Mouse (Mus musculus) cerebellum, adult 8-10 months (tissue): Measurements from ENCODE around the gene Csf2.
A peak's percentile ranks its signal among the peaks of the same experiment; 100 is the strongest.

Experiments used
- DNase-seq: peaks from one replicate; pipeline ENCODE4 v3.0.0; 2022

Csf2 gene

DNA sequence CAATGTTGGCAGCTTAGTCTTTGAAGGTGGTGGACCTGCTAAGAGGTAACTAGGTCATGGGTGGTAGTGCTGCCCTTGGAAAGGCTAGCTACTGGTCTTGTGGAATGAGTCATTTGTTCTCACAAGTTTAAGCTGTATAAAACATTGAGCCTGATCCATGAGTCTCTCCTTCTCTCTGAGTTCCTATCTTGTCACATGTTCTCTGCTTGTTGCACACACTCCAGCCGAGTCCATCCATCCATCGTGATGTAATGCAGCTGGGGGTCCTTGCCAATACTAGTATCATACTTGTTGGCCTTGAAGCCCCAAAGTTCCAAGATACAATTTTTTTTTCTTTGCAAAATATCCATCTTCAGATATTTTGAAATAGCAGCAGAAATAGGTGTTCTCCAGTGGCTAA, 22.0 kb downstream of the Csf2 start:
- no peak for DNase-seq

- no peak for DNase-seq
These were observed 24.9 kb downstream of the Csf2 start for GRCm38 (mm10) chr11:54224475-54224986.

DNA sequence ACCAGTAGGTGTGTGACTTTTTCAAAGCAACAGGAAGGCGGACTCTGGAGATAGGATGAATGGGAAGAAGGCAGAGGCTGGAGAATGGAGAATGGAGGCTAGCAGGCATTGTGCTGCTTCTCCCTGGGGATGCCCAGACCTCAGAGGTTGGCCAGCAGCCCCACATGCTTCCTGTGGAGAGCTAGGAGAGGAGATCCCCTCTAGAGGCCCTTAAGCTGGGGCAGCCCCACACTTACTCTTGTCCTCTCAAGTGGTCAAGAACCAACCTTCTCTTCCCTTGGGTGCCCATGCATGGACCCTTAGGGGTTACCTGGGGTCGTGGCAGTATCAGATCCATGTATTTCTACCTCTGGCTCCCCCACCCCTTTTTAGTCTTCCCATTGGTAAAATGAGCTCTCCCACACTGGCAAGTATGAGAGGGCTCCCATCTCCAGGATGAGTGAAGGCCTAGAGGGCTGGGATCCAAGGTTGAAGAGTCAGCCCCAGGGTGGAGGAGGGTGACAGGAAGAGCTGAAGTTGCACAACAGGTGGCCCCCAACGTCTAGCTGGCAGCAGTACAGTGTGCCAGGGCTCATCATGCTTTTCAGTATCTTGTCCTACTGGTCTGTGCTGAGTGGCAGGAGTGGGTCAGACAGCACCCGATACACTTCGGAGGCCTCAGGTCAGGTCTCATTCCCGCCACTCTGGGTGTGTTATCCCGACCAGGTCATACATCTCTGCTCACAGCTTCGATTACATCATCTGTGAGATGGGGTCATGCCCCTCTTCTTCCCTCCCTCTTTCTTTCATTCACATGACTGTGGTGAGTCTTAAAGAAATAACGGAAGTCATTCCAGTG, 25.6 kb downstream of the Csf2 start:
- no peak for DNase-seq

DNA sequence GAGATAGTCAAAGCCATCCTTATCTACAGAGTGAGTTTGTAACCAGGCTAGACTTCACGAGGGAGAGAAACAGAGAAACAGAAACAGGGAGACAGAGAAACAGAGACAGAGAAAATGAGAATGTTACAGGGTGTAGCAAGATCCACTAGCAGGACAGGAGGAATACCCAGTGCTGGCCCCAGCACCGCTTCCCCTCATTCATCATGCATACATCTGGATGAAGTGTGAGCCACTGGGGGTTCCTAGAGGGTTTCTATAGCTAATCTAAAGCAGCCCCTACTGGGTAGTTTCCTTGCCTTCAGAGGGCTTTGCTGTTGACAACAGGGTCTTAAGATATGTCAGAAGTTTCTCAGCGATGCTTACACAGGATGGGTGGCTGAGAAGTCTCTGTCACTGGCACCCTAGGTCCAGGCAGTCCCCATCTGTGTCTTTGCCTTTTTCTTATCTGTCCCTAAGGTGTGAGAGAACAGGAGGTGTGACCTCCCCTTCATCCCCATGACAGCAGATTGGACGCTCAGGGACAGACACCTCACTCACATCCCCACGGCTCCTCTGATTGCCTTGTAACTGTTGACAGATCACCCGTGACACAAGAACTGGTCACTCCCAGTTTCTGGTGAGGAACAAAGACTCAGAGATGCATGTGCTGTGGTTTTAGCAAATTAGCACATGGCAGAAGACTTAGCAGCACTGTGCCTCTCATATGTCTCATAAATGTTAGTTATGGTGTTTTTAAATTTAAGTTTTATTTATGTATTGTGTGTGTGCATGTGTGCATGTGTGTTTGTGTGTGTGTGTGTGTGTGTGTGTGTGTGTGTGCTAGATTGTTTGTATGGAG, 29.3 kb downstream of the Csf2 start:
- DNase-seq, result no peak

GRCm38 (mm10) chr11:54219191-54219590, 30.3 kb downstream of the Csf2 start:
- DNase-seq, result no peak

GRCm38 (mm10) chr11:54217384-54217783, 32.1 kb downstream of the Csf2 start:
- peak; percentile 71 for DNase-seq

GRCm38 (mm10) chr11:54216091-54216490, 33.4 kb downstream of the Csf2 start:
- no peak for DNase-seq

- DNase-seq, result peak; percentile 42
These were observed 34.7 kb downstream of the Csf2 start for GRCm38 (mm10) chr11:54214499-54215443.

DNA sequence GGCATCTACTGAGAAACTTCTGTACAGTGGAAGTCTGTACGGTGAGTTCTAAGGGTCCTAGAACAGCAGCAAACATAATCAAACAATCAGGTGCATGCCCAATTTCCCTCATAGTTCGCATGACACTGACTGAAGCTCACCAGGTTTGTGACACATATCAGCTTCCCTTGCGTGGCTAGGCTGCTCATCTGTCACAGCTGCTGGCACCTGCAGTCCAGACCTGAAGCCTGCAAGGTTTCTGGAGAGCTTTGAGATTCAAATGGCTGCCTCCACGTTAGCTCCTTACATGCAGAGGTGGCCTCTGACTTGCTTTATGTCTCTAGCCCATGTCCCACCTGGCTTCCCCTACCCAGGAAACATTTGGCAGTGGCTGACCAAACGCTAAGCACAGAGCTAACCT, 35.8 kb downstream of the Csf2 start:
- no peak for DNase-seq

GRCm38 (mm10) chr11:54206993-54207392, 42.5 kb downstream of the Csf2 start:
- no peak for DNase-seq

- no peak for DNase-seq
These were observed 44.1 kb downstream of the Csf2 start for GRCm38 (mm10) chr11:54205366-54205765.

DNA sequence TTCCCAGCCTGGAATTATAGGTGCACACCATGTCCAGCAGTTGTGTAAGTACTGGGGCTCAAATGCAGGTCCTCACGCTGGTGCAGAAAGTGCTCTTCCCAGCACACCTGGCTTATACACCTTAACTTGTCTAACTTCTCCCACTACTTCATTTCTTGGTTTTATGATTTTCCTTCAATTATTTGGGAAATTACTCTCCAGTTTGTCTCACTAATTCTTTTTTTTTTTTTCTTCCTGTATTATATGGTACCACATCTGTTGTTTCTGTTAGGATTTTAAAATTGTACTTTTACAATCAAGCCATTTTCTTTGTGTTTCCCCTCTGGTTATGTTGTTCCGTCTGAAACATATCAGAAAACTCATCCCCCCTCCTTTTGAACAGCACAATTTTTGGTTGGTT, 44.7 kb downstream of the Csf2 start:
- DNase-seq, result no peak

GRCm38 (mm10) chr11:54203162-54203561, 46.3 kb downstream of the Csf2 start:
- no peak for DNase-seq

DNA sequence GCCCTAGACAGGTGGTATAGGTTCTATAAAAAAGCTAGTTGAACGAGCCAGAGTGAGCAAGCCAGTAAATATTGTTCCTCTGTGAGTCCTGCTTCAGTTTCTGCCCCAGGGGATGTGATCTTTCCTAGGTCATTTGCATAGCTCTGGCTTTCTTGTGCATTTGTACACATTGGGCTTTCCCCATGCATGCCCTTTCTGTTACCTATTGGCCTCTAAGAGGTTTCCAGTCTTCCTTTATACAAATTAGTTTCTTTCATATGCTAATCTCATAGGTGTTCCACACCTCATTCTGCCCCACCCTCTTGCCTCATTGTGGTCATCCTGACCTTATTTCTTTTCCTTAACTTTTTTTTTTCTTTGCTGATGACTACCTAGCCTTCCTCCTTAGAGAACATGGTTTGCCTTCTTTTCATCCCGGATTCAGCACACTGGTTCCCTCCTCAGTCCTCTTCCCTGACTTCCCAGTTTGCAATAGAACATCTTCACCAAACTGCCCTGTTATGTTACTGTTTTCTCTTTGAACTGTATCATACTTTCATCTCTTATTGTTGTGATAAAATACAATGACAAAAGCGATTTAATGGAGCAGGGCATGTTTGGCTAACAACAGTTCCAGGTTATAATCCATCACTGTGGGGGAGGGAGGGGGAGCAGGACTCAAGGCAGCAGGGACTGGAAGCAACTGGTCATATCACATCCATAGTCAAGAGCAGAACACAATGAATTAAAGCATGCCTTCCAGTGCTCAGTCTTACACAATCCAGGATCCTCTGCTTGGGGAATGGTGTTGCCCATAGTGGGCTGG, 47.4 kb downstream of the Csf2 start:
- DNase-seq, result no peak

DNA sequence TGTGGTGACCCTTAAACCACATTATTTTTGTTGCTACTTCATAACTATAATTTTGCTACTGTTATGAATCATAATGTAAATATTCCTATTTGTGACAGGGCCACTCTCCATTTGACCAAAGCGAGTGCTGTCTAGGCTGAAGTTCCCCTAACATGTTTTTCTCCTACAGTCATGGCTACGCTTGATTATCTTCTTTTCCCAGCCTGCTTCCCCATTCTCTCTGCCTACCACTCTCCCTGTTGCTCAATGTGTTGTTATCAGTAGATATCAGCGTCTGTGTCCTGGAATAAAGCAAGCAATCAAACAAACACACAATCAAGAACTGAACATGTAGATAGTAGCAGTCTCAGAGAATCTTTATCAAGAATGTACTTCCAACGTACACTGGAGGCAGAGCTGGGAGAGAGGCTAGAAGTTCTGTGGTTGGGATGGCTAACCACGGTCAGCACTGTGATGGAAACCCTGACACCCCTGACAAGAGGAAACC, 48.1 kb downstream of the Csf2 start:
- no peak for DNase-seq
